26 mouse cellular contexts compared by ENCODE assay signal in the genomic region with DNA sequence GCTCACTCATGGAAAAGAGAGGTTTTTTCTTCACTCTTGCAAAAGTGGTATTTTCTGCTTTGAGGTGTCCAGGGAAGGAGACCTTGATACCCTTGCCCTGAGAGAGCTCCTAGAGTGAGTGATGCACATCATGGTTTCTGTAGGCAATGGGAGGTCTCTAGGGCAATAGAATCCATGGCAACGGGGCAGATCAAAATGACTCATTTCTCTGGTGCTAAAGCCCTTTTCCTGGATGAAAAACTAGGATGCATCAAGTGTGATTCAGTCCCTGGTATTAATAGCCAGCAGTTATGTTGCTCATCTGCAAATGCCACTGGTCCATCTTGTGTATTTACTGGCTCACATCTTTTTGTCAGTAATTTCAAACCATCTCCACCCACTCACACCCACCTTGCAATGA.
A peak's percentile ranks its signal among the peaks of the same experiment; 100 is the strongest.
DNase-seq lines count a peak whose midpoint lies in the region; ATAC-seq and TF ChIP-seq lines count a peak whose summit lies in the region.
"Had no signal": no experiment of that assay in that cellular context is flagged by ENCODE, and none has a peak within 500 bp of the region (broad histone marks: within the 10 kb centered on the region; RNA-seq: fewer than 3 reads in every experiment).

No protein-coding gene starts in this region.

- H3K27me3 ChIP-seq in midbrain, embryonic 13.5 days, result no peaks in the 10 kb centered on the region
- H3K27me3 ChIP-seq in embryonic facial prominence, embryonic 10.5 days (replicated peaks; ENCODE audit: low read depth, poor library complexity, severe bottlenecking), result no peaks in the 10 kb centered on the region
- H3K27me3 ChIP-seq: CH12.LX, Patski had no signal

- H3K4me3 ChIP-seq in midbrain, embryonic 13.5 days (replicated peaks), result no peak overlapping the region
- no peak overlapping the region for H3K4me3 ChIP-seq in lung, adult 2 months (replicated peaks; ENCODE audit: extremely low read depth, low read depth, low read length)
- no peak overlapping the region for H3K4me3 ChIP-seq in embryonic facial prominence, embryonic 10.5 days

- no peaks in the 10 kb centered on the region for H3K9me3 ChIP-seq in midbrain, embryonic 13.5 days
- no peaks in the 10 kb centered on the region for H3K9me3 ChIP-seq in embryonic facial prominence, embryonic 10.5 days
- H3K9me3 ChIP-seq: G1E had no signal

- no peak for TF ChIP-seq POLR2A in lung, adult 2 months (IDR thresholded peaks at IDR 0.05; ENCODE audit: borderline replicate concordance, extremely low read depth, low read depth, low read length)

- no peak for TF ChIP-seq CTCF in lung, adult 2 months (IDR thresholded peaks at IDR 0.05; ENCODE audit: insufficient read depth, low read length)

- no peak overlapping the region for H3K4me2 ChIP-seq in midbrain, embryonic 13.5 days (replicated peaks)

- no peaks in the 10 kb centered on the region for H3K36me3 ChIP-seq in midbrain, embryonic 13.5 days
- H3K36me3 ChIP-seq in embryonic facial prominence, embryonic 10.5 days (replicated peaks), result no peaks in the 10 kb centered on the region
- H3K36me3 ChIP-seq: G1E had no signal

- 82% methylated on average over 1 of the region's 1 CpGs for WGBS in midbrain, embryonic 13.5 days
- WGBS in lung, adult 2 months, result 74% methylated on average over 1 of the region's 1 CpGs
- WGBS in embryonic facial prominence, embryonic 10.5 days, result 85% methylated on average over 1 of the region's 1 CpGs

- H3K27ac ChIP-seq in midbrain, embryonic 13.5 days, result no peak overlapping the region
- no peak overlapping the region for H3K27ac ChIP-seq in embryonic facial prominence, embryonic 10.5 days (replicated peaks)

- ATAC-seq in midbrain, embryonic 13.5 days, result no peak
- ATAC-seq: activated CD4-positive, CD25-positive, alpha-beta regulatory T cell, adult 4 months; CD4-positive, CD25-positive, alpha-beta regulatory T cell, adult 4 months; Patski had no signal

- no peaks in the 10 kb centered on the region for H3K4me1 ChIP-seq in midbrain, embryonic 13.5 days (replicated peaks)
- H3K4me1 ChIP-seq in lung, adult 2 months (ENCODE audit: control insufficient read depth, insufficient read depth, low read length), result no peaks in the 10 kb centered on the region
- no peaks in the 10 kb centered on the region for H3K4me1 ChIP-seq in embryonic facial prominence, embryonic 10.5 days

- no peak overlapping the region for H3K9ac ChIP-seq in midbrain, embryonic 13.5 days (replicated peaks)

- DNase-seq in 3T3-L1 (ENCODE audit: low read depth, low spot score) (peak; percentile 61), NIH3T3 (ENCODE audit: low read depth) (peak; percentile 66)
- peak; percentile 19 for DNase-seq in Muller cell, postnatal 12 days (ENCODE audit: inconsistent ontology term)
- DNase-seq in brain, adult 2 months (ENCODE audit: low read depth, low spot score), result peak; percentile 36
- no peak for DNase-seq in cerebellum, adult 8-10 months
- DNase-seq in lung, adult 2 months, result no peak
- DNase-seq in embryonic facial prominence, embryonic 10.5 days (ENCODE audit: low spot score), result no peak
- DNase-seq: adrenal gland, adult 2 months; adrenal gland, adult 8-10 months; adrenal gland, postnatal 10 days; adrenal gland, postnatal 14 days; adrenal gland, postnatal 25 days; adrenal gland, postnatal 36 days; B cell, adult 2 months; cerebellum, adult 11 months; cerebellum, adult 11-12 months; cerebellum, adult 18-20 months; cerebellum, adult 2 months; cerebellum, adult 9-10 months; cerebellum, adult 9-11 months had no signal

Comparison
In these comparisons a context has a peak if more than half of its experiments do, and no peak if none do; other contexts are left out.
1. DNase-seq: peak in 3T3-L1 (single experiment), Muller cell, postnatal 12 days (single experiment), NIH3T3 (single experiment) and brain, adult 2 months (single experiment); none in cerebellum, adult 8-10 months (single experiment), lung, adult 2 months (single experiment) and embryonic facial prominence, embryonic 10.5 days (single experiment).